Comparison of ENCODE assay signal across 13 mouse cellular contexts in the genomic region with DNA sequence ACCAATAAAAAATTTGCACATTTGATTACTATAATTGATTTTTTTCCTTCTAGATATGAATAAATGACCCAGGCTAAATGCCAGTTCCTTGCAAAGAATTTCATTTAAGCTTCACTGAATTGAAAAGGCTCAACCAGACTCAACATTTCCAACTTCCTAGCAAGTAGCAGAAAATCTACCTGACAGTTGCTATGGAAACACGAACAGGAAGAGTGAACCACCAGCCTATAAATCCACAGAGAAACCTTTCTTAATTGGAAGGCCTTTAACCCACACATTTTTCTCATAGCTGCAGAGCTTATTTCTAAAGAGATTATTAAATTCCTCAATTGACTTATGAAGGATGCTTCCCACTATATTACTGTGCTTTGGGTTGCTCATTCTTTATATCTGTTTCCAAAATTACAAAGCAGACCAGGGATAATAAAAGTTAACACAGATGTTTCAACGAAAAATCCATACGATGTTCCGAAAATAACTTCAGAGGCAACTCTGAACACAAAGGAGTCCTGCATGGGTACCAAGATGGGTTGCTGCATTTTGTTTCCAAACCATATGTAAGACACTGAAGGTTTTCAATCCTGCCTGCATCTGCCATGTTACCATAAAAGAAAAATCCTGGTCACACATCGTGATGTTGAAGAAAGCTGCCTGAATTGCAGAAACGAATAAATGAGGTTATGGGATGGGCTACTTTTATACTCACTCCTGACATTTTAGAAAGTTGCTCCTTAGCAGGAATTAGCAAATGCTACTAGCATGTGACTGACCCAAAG. TPM values are rescaled to one million over a fixed set of nuclear protein-coding genes. Genes with fewer than 3 reads are reported as not detected.
DNase-seq lines count a peak whose midpoint lies in the region; ATAC-seq and TF ChIP-seq lines count a peak whose summit lies in the region.
"Had no signal": no experiment of that assay in that cellular context is flagged by ENCODE, and none has a peak within 500 bp of the region (broad histone marks: within the 10 kb centered on the region; RNA-seq: fewer than 3 reads in every experiment).

No protein-coding gene starts in this region.

- ATAC-seq in frontal cortex, adult (ENCODE audit: low TSS enrichment), result peak; percentile 41
- ATAC-seq in hindbrain, postnatal 0 days, result no peak
- peak; percentile 77 for ATAC-seq in midbrain, postnatal 0 days (ENCODE audit: low FRiP score)
- ATAC-seq: intestine, embryonic 15.5 days had no signal

- H3K36me3 ChIP-seq in hindbrain, postnatal 0 days (ENCODE audit: insufficient read depth, low read length), result no peaks in the 10 kb centered on the region
- H3K36me3 ChIP-seq in midbrain, postnatal 0 days (ENCODE audit: insufficient read depth, low read length), result no peaks in the 10 kb centered on the region
- H3K36me3 ChIP-seq: intestine, embryonic 15.5 days; neural tube, embryonic 12.5 days had no signal

- H3K9ac ChIP-seq in hindbrain, postnatal 0 days (replicated peaks; ENCODE audit: low read length), result no peak overlapping the region
- no peak overlapping the region for H3K9ac ChIP-seq in midbrain, postnatal 0 days (replicated peaks; ENCODE audit: low read length, poor library complexity, severe bottlenecking)
- H3K9ac ChIP-seq: intestine, embryonic 15.5 days; neural tube, embryonic 12.5 days had no signal

- no peak overlapping the region for H3K4me3 ChIP-seq in hindbrain, postnatal 0 days (ENCODE audit: low read length)
- no peak overlapping the region for H3K4me3 ChIP-seq in midbrain, postnatal 0 days (ENCODE audit: low read depth, low read length)
- H3K4me3 ChIP-seq: intestine, embryonic 15.5 days; megakaryocyte, embryonic 14.5 days; neural tube, embryonic 12.5 days had no signal

- TF ChIP-seq POLR2A in brain, embryonic 14.5 days (IDR thresholded peaks at IDR 0.05; ENCODE audit: borderline replicate concordance, extremely low read depth, insufficient read depth, insufficient read length, poor library complexity, severe bottlenecking), result no peak

- 60% methylated on average over 6 of the region's 6 CpGs for WGBS in hindbrain, postnatal 0 days
- WGBS in midbrain, postnatal 0 days, result 21% methylated on average over 6 of the region's 6 CpGs

- no peak for TF ChIP-seq CTCF in brain, embryonic 14.5 days (IDR thresholded peaks at IDR 0.05; ENCODE audit: borderline replicate concordance, extremely low read depth, insufficient read depth, insufficient read length)
- no peak for TF ChIP-seq CTCF in hindbrain, postnatal 0 days (IDR thresholded peaks at IDR 0.05; ENCODE audit: low read depth)
- TF ChIP-seq CTCF in midbrain, postnatal 0 days (IDR thresholded peaks at IDR 0.05), result no peak

- peak overlapping the region; percentile 11; the same call in 1 of the 2 replicates for H3K27ac ChIP-seq in hindbrain, postnatal 0 days
- H3K27ac ChIP-seq in midbrain, postnatal 0 days (ENCODE audit: low read depth, low read length), result peak overlapping the region; percentile 74
- H3K27ac ChIP-seq: intestine, embryonic 15.5 days; neural tube, embryonic 12.5 days had no signal

- no peaks in the 10 kb centered on the region for H3K4me1 ChIP-seq in hindbrain, postnatal 0 days (ENCODE audit: insufficient read depth, low read length)
- H3K4me1 ChIP-seq in midbrain, postnatal 0 days (ENCODE audit: insufficient read depth, low read length), result peaks cover 5% of the 10 kb centered on the region; the same call in 1 of the 2 replicates
- H3K4me1 ChIP-seq: intestine, embryonic 15.5 days; megakaryocyte, embryonic 14.5 days had no signal

- H3K27me3 ChIP-seq in hindbrain, postnatal 0 days (ENCODE audit: insufficient read depth, low read length), result no peaks in the 10 kb centered on the region
- no peaks in the 10 kb centered on the region for H3K27me3 ChIP-seq in midbrain, postnatal 0 days (ENCODE audit: insufficient read depth, low read length)
- H3K27me3 ChIP-seq: intestine, embryonic 15.5 days; megakaryocyte, embryonic 14.5 days; neural tube, embryonic 12.5 days had no signal

- H3K4me2 ChIP-seq in hindbrain, postnatal 0 days (ENCODE audit: low read depth, low read length), result no peak overlapping the region
- H3K4me2 ChIP-seq in midbrain, postnatal 0 days (ENCODE audit: low read depth, low read length, poor library complexity, severe bottlenecking), result no peak overlapping the region
- H3K4me2 ChIP-seq: intestine, embryonic 15.5 days; liver, embryonic 11.5 days; neural tube, embryonic 12.5 days had no signal

- no peak for DNase-seq in frontal cortex, postnatal 10 days (ENCODE audit: low spot score in 2 of 2)
- DNase-seq in brain, embryonic 14.5 days (ENCODE audit: low read depth), result peak; percentile 89
- DNase-seq in hindbrain, postnatal 0 days (ENCODE audit: low spot score), result peak; percentile 60
- peak; percentile 66 for DNase-seq in midbrain, postnatal 0 days (ENCODE audit: low spot score)
- no peak for DNase-seq in kidney, adult 9 months
- no peak for DNase-seq in adrenal gland, postnatal 4 days (ENCODE audit: low spot score in 2 of 2)
- DNase-seq: cerebellum, postnatal 36 days; kidney, postnatal 25 days had no signal

- H3K9me3 ChIP-seq in hindbrain, postnatal 0 days (ENCODE audit: low read length), result no peaks in the 10 kb centered on the region
- no peaks in the 10 kb centered on the region for H3K9me3 ChIP-seq in midbrain, postnatal 0 days (ENCODE audit: low read length)
- H3K9me3 ChIP-seq: intestine, embryonic 15.5 days; megakaryocyte, embryonic 14.5 days; neural tube, embryonic 12.5 days had no signal

RNA-seq across cellular contexts. Expression of a gene that starts 22.0 kb away (rescaled TPM):
- polyA plus RNA-seq in brain, embryonic 14.5 days (2012; rRNA removed), result 161 and 186 TPM in 2 replicates
- total RNA-seq in hindbrain, postnatal 0 days (2014; rRNA removed), result 143 and 160 TPM in 2 replicates
- polyA plus RNA-seq in hindbrain, postnatal 0 days (2015; fragmentation: Nextera tagmentation; extraction: Ambion mirVana), result 110 and 111 TPM in 2 replicates
- total RNA-seq in midbrain, postnatal 0 days (2014; rRNA removed), result 135 and 145 TPM in 2 replicates
- polyA plus RNA-seq in midbrain, postnatal 0 days (2015; fragmentation: Nextera tagmentation; extraction: Ambion mirVana), result 97.6 and 112 TPM in 2 replicates
- 10 to 100 TPM; 50.7 to 51.7 TPM for total RNA-seq in adrenal gland, postnatal 4 days (2021)

Comparison
In these comparisons a context has a peak if more than half of its experiments do, and no peak if none do; other contexts are left out.
1. DNase-seq: peak in brain, embryonic 14.5 days (single experiment), hindbrain, postnatal 0 days (single experiment) and midbrain, postnatal 0 days (single experiment); none in frontal cortex, postnatal 10 days (0 of 2), kidney, adult 9 months (single experiment) and adrenal gland, postnatal 4 days (0 of 2).